Mouse (Mus musculus) forebrain, embryonic 12.5 days (tissue): Measurements from ENCODE around the gene Zfp580. TPM values are rescaled to one million over a fixed set of nuclear protein-coding genes. Genes with fewer than 3 reads are reported as not detected.
A peak's percentile ranks its signal among the peaks of the same experiment; 100 is the strongest.

Source experiments
- ATAC-seq: fragments of 200-750 bp; cut with Nextera tagmentation; 2 replicates; pipeline ENCODE4 v1.8.0; 2017; ENCODE audit warnings: moderate TSS enrichment; ENCODE audit not compliant: low FRiP score
- H3K27ac ChIP-seq: fragments of 300-500 bp; sonication (generic); 2 replicates; pipeline ENCODE4 v1.5.1; 2016; ENCODE audit warnings: mild to moderate bottlenecking
- H3K27me3 ChIP-seq: fragments of 300-500 bp; sonication (generic); 2 replicates; pipeline ENCODE4 v1.6.1; 2016; ENCODE audit warnings: mild to moderate bottlenecking
- H3K36me3 ChIP-seq: fragments of 300-500 bp; sonication (generic); replicated peaks from 2 replicates; pipeline ENCODE4 v1.6.1; 2016; ENCODE audit warnings: mild to moderate bottlenecking
- H3K4me1 ChIP-seq: fragments of 300-500 bp; sonication (generic); 2 replicates; pipeline ENCODE4 v1.6.1; 2016
- H3K4me2 ChIP-seq: fragments of 300-500 bp; sonication (generic); 2 replicates; pipeline ENCODE4 v1.6.1; 2016; ENCODE audit warnings: mild to moderate bottlenecking, moderate library complexity
- H3K4me3 ChIP-seq: fragments of 300-500 bp; sonication (generic); replicated peaks from 2 replicates; pipeline ENCODE4 v1.5.1; 2016; ENCODE audit warnings: mild to moderate bottlenecking
- H3K9ac ChIP-seq: fragments of 300-500 bp; sonication (generic); 2 replicates; pipeline ENCODE4 v1.6.1; 2016; ENCODE audit warnings: mild to moderate bottlenecking
- H3K9me3 ChIP-seq: fragments of 300-500 bp; sonication (generic); 2 replicates; pipeline ENCODE4 v1.6.1; 2016
- WGBS: fragments of 180-500 bp; shearing (Covaris S2); methylation state at CpG from one replicate; pipeline ENCODE4 v1.1.7; 2016; 5-methylcytosine and 5-hydroxymethylcytosine counted together
- polyA plus RNA-seq: library from polyadenylated mRNA; unstranded; fragments of >200 nt; fragmentation: Nextera tagmentation; extraction: Ambion mirVana; gene quantifications from 2 replicates; pipeline ENCODE4 v1.2.1, GENCODE M21; 2016

Zfp580 gene
- polyA plus RNA-seq, 1 experiment from 2014 or later, result 46.3 TPM

GRCm38 (mm10) chr7:5037467-5037866 is 13.9 kb upstream of the Zfp580 start:
- Histone ChIP-seq H3K27ac (peak overlapping the region; percentile 98; the same call in 1 of the 2 replicates), H3K4me1 (peaks cover 21% of the 10 kb centered on the region), H3K4me3 (peak overlapping the region; percentile 66), H3K4me2 (peak overlapping the region; percentile 54), H3K9me3 (no peaks in the 10 kb centered on the region), H3K27me3 (no peaks in the 10 kb centered on the region), H3K9ac (0 out of 2 replicates have a peak overlapping the region, but pooled peaks have one; percentile 74), H3K36me3 (peaks cover 47% of the 10 kb centered on the region)
- 93% methylated on average over 8 of the region's 8 CpGs for WGBS
- no peak for ATAC-seq

- peaks cover 39% of the 10 kb centered on the region for H3K36me3 ChIP-seq
- H3K4me3 ChIP-seq, result peak within 1 kb of the TSS; percentile 66
- peak within 1 kb of the TSS; percentile 98 for H3K27ac ChIP-seq
- WGBS, result under 1% methylated on average over 48 of the region's 48 CpGs
- H3K9ac ChIP-seq, result peak within 1 kb of the TSS; percentile 74
- peaks cover 21% of the 10 kb centered on the region for H3K4me1 ChIP-seq
- H3K4me2 ChIP-seq, result peak within 1 kb of the TSS; percentile 54
- peak; percentile 96 for ATAC-seq
- H3K9me3 ChIP-seq, result no peaks in the 10 kb centered on the region
- no peaks in the 10 kb centered on the region for H3K27me3 ChIP-seq
These were observed 13.1 kb upstream of the Zfp580 start, which contains the start of gene Zfp784 for GRCm38 (mm10) chr7:5038109-5038732. Gene Zfp784 (minus strand): TSS chr7:5038446.

- peaks cover 21% of the 10 kb centered on the region for H3K4me1 ChIP-seq
- H3K4me2 ChIP-seq, result peak overlapping the region; percentile 54
- peak overlapping the region; percentile 66 for H3K4me3 ChIP-seq
- WGBS, result 43% methylated on average over 5 of the region's 5 CpGs
- H3K9me3 ChIP-seq, result no peaks in the 10 kb centered on the region
- ATAC-seq, result no peak
- H3K9ac ChIP-seq, result peak overlapping the region; percentile 74; the same call in 1 of the 2 replicates
- H3K27ac ChIP-seq, result 0 out of 2 replicates have a peak overlapping the region, but pooled peaks have one; percentile 98
- peaks cover 32% of the 10 kb centered on the region for H3K36me3 ChIP-seq
- H3K27me3 ChIP-seq, result no peaks in the 10 kb centered on the region
These were observed 12.4 kb upstream of the Zfp580 start for GRCm38 (mm10) chr7:5038940-5039339.

GRCm38 (mm10) chr7:5044981-5045380 is 6.4 kb upstream of the Zfp580 start:
- Histone ChIP-seq H3K9me3 (no peaks in the 10 kb centered on the region), H3K4me1 (0 out of 2 replicates have a peak, but pooled peaks cover under 1% of the 10 kb centered on the region), H3K27me3 (0 out of 2 replicates have a peak, but pooled peaks cover 3% of the 10 kb centered on the region), H3K9ac (no peak overlapping the region), H3K4me3 (no peak overlapping the region), H3K4me2 (no peak overlapping the region), H3K36me3 (peaks cover 6% of the 10 kb centered on the region), H3K27ac (no peak overlapping the region)
- 75% methylated on average over 2 of the region's 2 CpGs for WGBS
- ATAC-seq, result no peak

GRCm38 (mm10) chr7:5046112-5046511 is 5.2 kb upstream of the Zfp580 start:
- no peak overlapping the region for H3K4me2 ChIP-seq
- no peak overlapping the region for H3K9ac ChIP-seq
- no peak overlapping the region for H3K27ac ChIP-seq
- H3K9me3 ChIP-seq, result no peaks in the 10 kb centered on the region
- 73% methylated on average over 2 of the region's 2 CpGs for WGBS
- H3K4me1 ChIP-seq, result peaks cover 7% of the 10 kb centered on the region
- H3K36me3 ChIP-seq, result peaks cover 5% of the 10 kb centered on the region; the same call in 1 of the 2 replicates
- no peak overlapping the region for H3K4me3 ChIP-seq
- ATAC-seq, result no peak
- 0 out of 2 replicates have a peak, but pooled peaks cover 3% of the 10 kb centered on the region for H3K27me3 ChIP-seq

- H3K4me2 ChIP-seq, result no peak overlapping the region
- no peak overlapping the region for H3K9ac ChIP-seq
- peaks cover 12% of the 10 kb centered on the region for H3K4me1 ChIP-seq
- H3K27me3 ChIP-seq, result peaks cover 9% of the 10 kb centered on the region
- no peak overlapping the region for H3K27ac ChIP-seq
- H3K36me3 ChIP-seq, result no peaks in the 10 kb centered on the region
- H3K4me3 ChIP-seq, result no peak overlapping the region
- no peaks in the 10 kb centered on the region for H3K9me3 ChIP-seq
- ATAC-seq, result no peak
- 34% methylated on average over 2 of the region's 2 CpGs for WGBS
These were observed 4.0 kb upstream of the Zfp580 start for GRCm38 (mm10) chr7:5047313-5047712.

- peaks cover 44% of the 10 kb centered on the region for H3K4me1 ChIP-seq
These were observed 1.1 kb downstream of the Zfp580 start for GRCm38 (mm10) chr7:5052438-5052837.

GRCm38 (mm10) chr7:5052931-5053343 is 1.6 kb downstream of the Zfp580 start:
- WGBS, result 2% methylated on average over 45 of the region's 45 CpGs

More at GRCm38 (mm10) chr7:5052438-5052837, 1.1 kb downstream of the Zfp580 start:
- Histone ChIP-seq H3K27ac (no peak overlapping the region), H3K27me3 (peaks cover 60% of the 10 kb centered on the region), H3K36me3 (no peaks in the 10 kb centered on the region), H3K9me3 (no peaks in the 10 kb centered on the region), H3K4me2 (peak overlapping the region; percentile 82), H3K4me3 (peak overlapping the region; percentile 79), H3K9ac (peak overlapping the region; percentile 89)
- 3% methylated on average over 12 of the region's 12 CpGs for WGBS
- ATAC-seq, result no peak

GRCm38 (mm10) chr7:5053456-5054179 is 2.3 kb downstream of the Zfp580 start:
- 9% methylated on average over 32 of the region's 32 CpGs for WGBS
- Histone ChIP-seq H3K4me1 (peaks cover 44% of the 10 kb centered on the region), H3K4me3 (peak overlapping the region; percentile 79), H3K27ac (no peak overlapping the region), H3K9me3 (no peaks in the 10 kb centered on the region), H3K36me3 (no peaks in the 10 kb centered on the region), H3K9ac (peak overlapping the region; percentile 56; the same call in 1 of the 2 replicates), H3K27me3 (peaks cover 72% of the 10 kb centered on the region), H3K4me2 (peak overlapping the region; percentile 82)
- no peak for ATAC-seq

More at GRCm38 (mm10) chr7:5052931-5053343, 1.6 kb downstream of the Zfp580 start:
- H3K27ac ChIP-seq, result no peak overlapping the region
- peaks cover 44% of the 10 kb centered on the region for H3K4me1 ChIP-seq
- no peaks in the 10 kb centered on the region for H3K9me3 ChIP-seq
- peak overlapping the region; percentile 56 for H3K9ac ChIP-seq
- peak overlapping the region; percentile 79 for H3K4me3 ChIP-seq
- peaks cover 65% of the 10 kb centered on the region for H3K27me3 ChIP-seq
- no peaks in the 10 kb centered on the region for H3K36me3 ChIP-seq
- peak overlapping the region; percentile 82 for H3K4me2 ChIP-seq
- ATAC-seq, result no peak

- H3K4me2 ChIP-seq, result peak overlapping the region; percentile 70
- peak overlapping the region; percentile 48 for H3K4me3 ChIP-seq
- H3K36me3 ChIP-seq, result no peaks in the 10 kb centered on the region
- WGBS, result 2% methylated on average over 49 of the region's 55 CpGs
- no peak overlapping the region for H3K27ac ChIP-seq
- peak overlapping the region; percentile 71 for H3K9ac ChIP-seq
- H3K9me3 ChIP-seq, result no peaks in the 10 kb centered on the region
- peaks cover 70% of the 10 kb centered on the region for H3K27me3 ChIP-seq
- H3K4me1 ChIP-seq, result peaks cover 50% of the 10 kb centered on the region
- no peak for ATAC-seq
These were observed 5.4 kb downstream of the Zfp580 start for GRCm38 (mm10) chr7:5056651-5057263.

GRCm38 (mm10) chr7:5057381-5057780 is 6.0 kb downstream of the Zfp580 start:
- Histone ChIP-seq H3K4me1 (peaks cover 44% of the 10 kb centered on the region), H3K4me3 (peak overlapping the region; percentile 48), H3K4me2 (peak overlapping the region; percentile 70), H3K36me3 (no peaks in the 10 kb centered on the region), H3K27me3 (peaks cover 64% of the 10 kb centered on the region), H3K9ac (peak overlapping the region; percentile 71; the same call in 1 of the 2 replicates), H3K27ac (no peak overlapping the region), H3K9me3 (no peaks in the 10 kb centered on the region)
- 38% methylated on average over 8 of the region's 8 CpGs for WGBS
- ATAC-seq, result no peak

- H3K9ac ChIP-seq, result no peak overlapping the region
- no peak for ATAC-seq
- peaks cover 40% of the 10 kb centered on the region for H3K4me1 ChIP-seq
- peak overlapping the region; percentile 70; the same call in 1 of the 2 replicates for H3K4me2 ChIP-seq
- peaks cover 59% of the 10 kb centered on the region for H3K27me3 ChIP-seq
- no peaks in the 10 kb centered on the region for H3K36me3 ChIP-seq
- H3K9me3 ChIP-seq, result no peaks in the 10 kb centered on the region
- WGBS, result 28% methylated on average over 11 of the region's 11 CpGs
- no peak overlapping the region for H3K27ac ChIP-seq
- no peak overlapping the region for H3K4me3 ChIP-seq
These were observed 6.5 kb downstream of the Zfp580 start for GRCm38 (mm10) chr7:5057804-5058203.
